Mouse (Mus musculus): ENCODE results near the gene Olfr25. TPM values are rescaled to one million over a fixed set of nuclear protein-coding genes. Genes with fewer than 3 reads are reported as not detected.

Gene Olfr25
- total RNA-seq (2014; rRNA removed) (not detected in 2 replicates), polyA plus RNA-seq (2012; rRNA removed) (not detected in 2 replicates)

GRCm38 (mm10) chr9:38328760-38329159, at the start of gene Olfr25:
Gene Olfr25 (plus strand): TSS chr9:38329060.
- Histone ChIP-seq H3K79me2 (ENCODE audit: control insufficient read depth, insufficient read depth, low read length) (no peaks in the 10 kb centered on the region), H3K36me3 (ENCODE audit: control insufficient read depth, insufficient read depth, low read length) (no peaks in the 10 kb centered on the region), H3K4me3 (ENCODE audit: insufficient read depth, low read depth, low read length) (no peak within 1 kb of the TSS), H3K4me1 (ENCODE audit: control insufficient read depth, insufficient read depth, low read length) (no peaks in the 10 kb centered on the region), H3K9ac (ENCODE audit: low read depth, low read length) (no peak within 1 kb of the TSS), H3K27ac (replicated peaks; ENCODE audit: insufficient read depth, low read depth, low read length) (no peak within 1 kb of the TSS), H3K27me3 (ENCODE audit: control insufficient read depth, insufficient read depth, low read length) (no peaks in the 10 kb centered on the region)
- DNase-seq (ENCODE audit: extremely low read depth, low read depth, low spot score): no peak
- TF ChIP-seq CTCF (IDR thresholded peaks at IDR 0.05; ENCODE audit: low read depth, low read length) (no peak), POLR2A (IDR thresholded peaks at IDR 0.05; ENCODE audit: extremely low read depth, insufficient read depth, low read length) (no peak)
- 66% methylated on average over 3 of the region's 3 CpGs for WGBS

GRCm38 (mm10) chr9:38290807-38291206, 38.1 kb upstream of the Olfr25 start, which contains the start of gene Olfr896-ps1:
Gene Olfr896-ps1 (plus strand): TSS chr9:38291107.
- Histone ChIP-seq H3K27ac (replicated peaks; ENCODE audit: insufficient read depth, low read depth, low read length) (no peak within 1 kb of the TSS), H3K79me2 (ENCODE audit: control insufficient read depth, insufficient read depth, low read length) (no peaks in the 10 kb centered on the region), H3K27me3 (ENCODE audit: control insufficient read depth, insufficient read depth, low read length) (no peaks in the 10 kb centered on the region), H3K36me3 (ENCODE audit: control insufficient read depth, insufficient read depth, low read length) (no peaks in the 10 kb centered on the region), H3K4me3 (ENCODE audit: insufficient read depth, low read depth, low read length) (no peak within 1 kb of the TSS), H3K4me1 (ENCODE audit: control insufficient read depth, insufficient read depth, low read length) (no peaks in the 10 kb centered on the region), H3K9ac (ENCODE audit: low read depth, low read length) (no peak within 1 kb of the TSS)
- TF ChIP-seq CTCF (IDR thresholded peaks at IDR 0.05; ENCODE audit: low read depth, low read length) (no peak), POLR2A (IDR thresholded peaks at IDR 0.05; ENCODE audit: extremely low read depth, insufficient read depth, low read length) (no peak)
- WGBS: 75% methylated on average over 1 of the region's 1 CpGs
- DNase-seq (ENCODE audit: extremely low read depth, low read depth, low spot score): no peak

- DNase-seq (ENCODE audit: extremely low read depth, low read depth, low spot score): no peak
- Histone ChIP-seq H3K36me3 (ENCODE audit: control insufficient read depth, insufficient read depth, low read length) (no peaks in the 10 kb centered on the region), H3K27ac (replicated peaks; ENCODE audit: insufficient read depth, low read depth, low read length) (no peak within 1 kb of the TSS), H3K9ac (ENCODE audit: low read depth, low read length) (no peak within 1 kb of the TSS), H3K4me3 (ENCODE audit: insufficient read depth, low read depth, low read length) (no peak within 1 kb of the TSS), H3K27me3 (ENCODE audit: control insufficient read depth, insufficient read depth, low read length) (no peaks in the 10 kb centered on the region), H3K4me1 (ENCODE audit: control insufficient read depth, insufficient read depth, low read length) (no peaks in the 10 kb centered on the region), H3K79me2 (ENCODE audit: control insufficient read depth, insufficient read depth, low read length) (no peaks in the 10 kb centered on the region)
- WGBS: 93% methylated on average over 4 of the region's 4 CpGs
- no peak for TF ChIP-seq POLR2A (IDR thresholded peaks at IDR 0.05; ENCODE audit: extremely low read depth, insufficient read depth, low read length)
Measured at GRCm38 (mm10) chr9:38348111-38348510, 19.3 kb downstream of the Olfr25 start, which contains the start of gene Olfr898. Gene Olfr898 (plus strand): TSS chr9:38348411.

- Histone ChIP-seq H3K79me2 (ENCODE audit: control insufficient read depth, insufficient read depth, low read length) (no peaks in the 10 kb centered on the region), H3K27ac (replicated peaks; ENCODE audit: insufficient read depth, low read depth, low read length) (no peak within 1 kb of the TSS), H3K4me1 (ENCODE audit: control insufficient read depth, insufficient read depth, low read length) (no peaks in the 10 kb centered on the region), H3K4me3 (ENCODE audit: insufficient read depth, low read depth, low read length) (no peak within 1 kb of the TSS), H3K27me3 (ENCODE audit: control insufficient read depth, insufficient read depth, low read length) (no peaks in the 10 kb centered on the region), H3K9ac (ENCODE audit: low read depth, low read length) (no peak within 1 kb of the TSS), H3K36me3 (ENCODE audit: control insufficient read depth, insufficient read depth, low read length) (no peaks in the 10 kb centered on the region)
- TF ChIP-seq CTCF (IDR thresholded peaks at IDR 0.05; ENCODE audit: low read depth, low read length) (no peak), POLR2A (IDR thresholded peaks at IDR 0.05; ENCODE audit: extremely low read depth, insufficient read depth, low read length) (no peak)
- 80% methylated on average over 2 of the region's 2 CpGs for WGBS
- DNase-seq (ENCODE audit: extremely low read depth, low read depth, low spot score): no peak
Measured at GRCm38 (mm10) chr9:38366596-38366995, 37.7 kb downstream of the Olfr25 start, which contains the start of gene Olfr250. Gene Olfr250 (plus strand): TSS chr9:38366896.

- Histone ChIP-seq H3K4me3 (ENCODE audit: insufficient read depth, low read depth, low read length) (no peak within 1 kb of the TSS), H3K9ac (ENCODE audit: low read depth, low read length) (no peak within 1 kb of the TSS), H3K27ac (replicated peaks; ENCODE audit: insufficient read depth, low read depth, low read length) (no peak within 1 kb of the TSS), H3K27me3 (ENCODE audit: control insufficient read depth, insufficient read depth, low read length) (no peaks in the 10 kb centered on the region), H3K4me1 (ENCODE audit: control insufficient read depth, insufficient read depth, low read length) (no peaks in the 10 kb centered on the region), H3K79me2 (ENCODE audit: control insufficient read depth, insufficient read depth, low read length) (no peaks in the 10 kb centered on the region), H3K36me3 (ENCODE audit: control insufficient read depth, insufficient read depth, low read length) (no peaks in the 10 kb centered on the region)
- 44% methylated on average over 2 of the region's 2 CpGs for WGBS
- DNase-seq (ENCODE audit: extremely low read depth, low read depth, low spot score): no peak
- TF ChIP-seq CTCF (IDR thresholded peaks at IDR 0.05; ENCODE audit: low read depth, low read length): no peak
- TF ChIP-seq POLR2A (IDR thresholded peaks at IDR 0.05; ENCODE audit: extremely low read depth, insufficient read depth, low read length): no peak
Measured at GRCm38 (mm10) chr9:38376786-38377185, 47.9 kb downstream of the Olfr25 start, which contains the start of gene Olfr251. Gene Olfr251 (plus strand): TSS chr9:38377086.

Other genes with a start within 250 kb of the Olfr25 start
- gene Olfr887, start 245.0 kb upstream of the Olfr25 start, total RNA-seq (2014; rRNA removed): not detected in 2 replicates
- not detected in 2 replicates for gene Olfr887, start 245.0 kb upstream of the Olfr25 start, polyA plus RNA-seq (2012; rRNA removed)
- not detected in 2 replicates for gene Olfr888, start 220.9 kb upstream of the Olfr25 start, total RNA-seq (2014; rRNA removed)
- gene Olfr888, start 220.9 kb upstream of the Olfr25 start, polyA plus RNA-seq (2012; rRNA removed): not detected in 2 replicates
- gene Olfr889, start 213.9 kb upstream of the Olfr25 start, total RNA-seq (2014; rRNA removed): not detected in 2 replicates
- gene Olfr889, start 213.9 kb upstream of the Olfr25 start, polyA plus RNA-seq (2012; rRNA removed): not detected in 2 replicates
- not detected in 2 replicates for gene Olfr890, start 186.5 kb upstream of the Olfr25 start, total RNA-seq (2014; rRNA removed)
- gene Olfr890, start 186.5 kb upstream of the Olfr25 start, polyA plus RNA-seq (2012; rRNA removed): not detected in 2 replicates
- not detected in 2 replicates for gene Olfr891, start 148.2 kb upstream of the Olfr25 start, total RNA-seq (2014; rRNA removed)
- gene Olfr891, start 148.2 kb upstream of the Olfr25 start, polyA plus RNA-seq (2012; rRNA removed): not detected in 2 replicates
- not detected in 2 replicates for gene Olfr893, start 120.7 kb upstream of the Olfr25 start, total RNA-seq (2014; rRNA removed)
- not detected in 2 replicates for gene Olfr893, start 120.7 kb upstream of the Olfr25 start, polyA plus RNA-seq (2012; rRNA removed)
- not detected in 2 replicates for gene Olfr894, start 111.0 kb upstream of the Olfr25 start, total RNA-seq (2014; rRNA removed)
- gene Olfr894, start 111.0 kb upstream of the Olfr25 start, polyA plus RNA-seq (2012; rRNA removed): not detected in 2 replicates
- not detected in 2 replicates for gene Olfr143, start 76.3 kb upstream of the Olfr25 start, total RNA-seq (2014; rRNA removed)
- gene Olfr143, start 76.3 kb upstream of the Olfr25 start, polyA plus RNA-seq (2012; rRNA removed): not detected in 2 replicates
- gene Olfr895, start 61.2 kb upstream of the Olfr25 start, total RNA-seq (2014; rRNA removed): not detected in 2 replicates
- not detected in 2 replicates for gene Olfr895, start 61.2 kb upstream of the Olfr25 start, polyA plus RNA-seq (2012; rRNA removed)
- gene Olfr896-ps1, start 38.0 kb upstream of the Olfr25 start, total RNA-seq (2014; rRNA removed): not detected in 2 replicates
- not detected in 2 replicates for gene Olfr896-ps1, start 38.0 kb upstream of the Olfr25 start, polyA plus RNA-seq (2012; rRNA removed)
- not detected in 2 replicates for gene Olfr898, start 19.4 kb downstream of the Olfr25 start, total RNA-seq (2014; rRNA removed)
- gene Olfr898, start 19.4 kb downstream of the Olfr25 start, polyA plus RNA-seq (2012; rRNA removed): not detected in 2 replicates
- gene Olfr250, start 37.8 kb downstream of the Olfr25 start, total RNA-seq (2014; rRNA removed): not detected in 2 replicates
- not detected in 2 replicates for gene Olfr250, start 37.8 kb downstream of the Olfr25 start, polyA plus RNA-seq (2012; rRNA removed)
- gene Olfr251, start 48.0 kb downstream of the Olfr25 start, total RNA-seq (2014; rRNA removed): not detected in 2 replicates
- gene Olfr251, start 48.0 kb downstream of the Olfr25 start, polyA plus RNA-seq (2012; rRNA removed): not detected in 2 replicates
- not detected in 2 replicates for gene Olfr147, start 72.6 kb downstream of the Olfr25 start, total RNA-seq (2014; rRNA removed)
- gene Olfr147, start 72.6 kb downstream of the Olfr25 start, polyA plus RNA-seq (2012; rRNA removed): not detected in 2 replicates
- not detected in 2 replicates for gene Olfr901, start 100.4 kb downstream of the Olfr25 start, total RNA-seq (2014; rRNA removed)
- not detected in 2 replicates for gene Olfr901, start 100.4 kb downstream of the Olfr25 start, polyA plus RNA-seq (2012; rRNA removed)
- not detected in 2 replicates for gene Olfr902, start 118.6 kb downstream of the Olfr25 start, total RNA-seq (2014; rRNA removed)
- gene Olfr902, start 118.6 kb downstream of the Olfr25 start, polyA plus RNA-seq (2012; rRNA removed): not detected in 2 replicates
- gene Olfr904, start 134.1 kb downstream of the Olfr25 start, total RNA-seq (2014; rRNA removed): not detected in 2 replicates
- gene Olfr904, start 134.1 kb downstream of the Olfr25 start, polyA plus RNA-seq (2012; rRNA removed): not detected in 2 replicates
- not detected in 2 replicates for gene Olfr905, start 142.0 kb downstream of the Olfr25 start, total RNA-seq (2014; rRNA removed)
- gene Olfr905, start 142.0 kb downstream of the Olfr25 start, polyA plus RNA-seq (2012; rRNA removed): not detected in 2 replicates
- gene Olfr906, start 158.0 kb downstream of the Olfr25 start, total RNA-seq (2014; rRNA removed): not detected in 2 replicates
- not detected in 2 replicates for gene Olfr906, start 158.0 kb downstream of the Olfr25 start, polyA plus RNA-seq (2012; rRNA removed)
- gene Olfr907, start 166.7 kb downstream of the Olfr25 start, total RNA-seq (2014; rRNA removed): not detected in 2 replicates
- gene Olfr907, start 166.7 kb downstream of the Olfr25 start, polyA plus RNA-seq (2012; rRNA removed): not detected in 2 replicates
- gene Olfr911-ps1, start 192.5 kb downstream of the Olfr25 start, total RNA-seq (2014; rRNA removed): not detected in 2 replicates
- not detected in 2 replicates for gene Olfr911-ps1, start 192.5 kb downstream of the Olfr25 start, polyA plus RNA-seq (2012; rRNA removed)
- not detected in 2 replicates for gene Olfr910, start 208.8 kb downstream of the Olfr25 start, total RNA-seq (2014; rRNA removed)
- gene Olfr910, start 208.8 kb downstream of the Olfr25 start, polyA plus RNA-seq (2012; rRNA removed): not detected in 2 replicates